Mouse (Mus musculus): ENCODE results near the gene Hjurp.
"Not testable (repeated sequence)": the region's sequence is repeated elsewhere in the genome, so short reads cannot be mapped to it uniquely, and the experiment has no call there.

The Hjurp gene

GRCm38 (mm10) chr1:88223591-88223990 is 53.8 kb downstream of the Hjurp start:
- no peak for DNase-seq (ENCODE audit: low spot score)

- not testable (repeated sequence) for DNase-seq (ENCODE audit: low spot score)
Measured at GRCm38 (mm10) chr1:88223011-88223515, 54.4 kb downstream of the Hjurp start.

DNA sequence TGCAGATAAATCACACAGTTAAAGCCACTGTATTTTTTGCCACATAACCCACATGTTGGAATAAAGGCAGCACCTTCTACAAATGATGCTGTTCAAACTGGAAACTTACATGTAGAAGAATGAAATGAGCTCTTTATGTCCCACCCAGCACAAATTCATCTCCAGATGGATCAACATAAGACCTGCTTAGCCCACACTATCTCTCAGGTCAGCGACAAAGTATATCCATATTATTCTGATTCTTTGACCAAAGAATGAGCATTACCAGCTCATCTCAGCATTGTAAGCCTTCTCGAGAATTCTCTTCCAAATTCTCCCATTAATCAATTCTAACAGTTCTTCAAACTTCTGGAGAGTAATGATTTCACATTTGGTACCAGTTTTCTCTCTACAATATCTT is 55.2 kb downstream of the Hjurp start:
- no peak for DNase-seq (ENCODE audit: low spot score)

DNA sequence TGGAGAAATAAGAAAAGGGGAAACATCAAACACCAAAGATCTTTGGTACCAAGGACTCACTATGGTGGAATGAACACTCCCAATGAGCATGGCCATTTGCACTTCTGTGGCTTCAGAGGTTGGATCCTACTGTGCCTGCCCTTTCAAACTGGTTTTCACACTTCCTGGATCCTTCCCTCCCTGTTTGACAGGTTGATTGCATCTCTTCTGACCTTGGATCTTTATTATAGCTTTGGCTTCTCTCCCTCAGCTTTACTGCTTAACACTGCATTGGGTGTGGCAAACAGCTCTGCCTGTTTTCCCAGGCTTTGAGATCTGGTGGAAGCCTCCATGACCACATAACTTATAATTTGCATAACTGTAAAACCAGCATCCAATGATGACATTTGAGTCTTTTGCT is 57.1 kb downstream of the Hjurp start:
- no peak for DNase-seq (ENCODE audit: low spot score)

- DNase-seq (ENCODE audit: low spot score), result no peak
Measured at GRCm38 (mm10) chr1:88219054-88219453, 58.4 kb downstream of the Hjurp start.

DNA sequence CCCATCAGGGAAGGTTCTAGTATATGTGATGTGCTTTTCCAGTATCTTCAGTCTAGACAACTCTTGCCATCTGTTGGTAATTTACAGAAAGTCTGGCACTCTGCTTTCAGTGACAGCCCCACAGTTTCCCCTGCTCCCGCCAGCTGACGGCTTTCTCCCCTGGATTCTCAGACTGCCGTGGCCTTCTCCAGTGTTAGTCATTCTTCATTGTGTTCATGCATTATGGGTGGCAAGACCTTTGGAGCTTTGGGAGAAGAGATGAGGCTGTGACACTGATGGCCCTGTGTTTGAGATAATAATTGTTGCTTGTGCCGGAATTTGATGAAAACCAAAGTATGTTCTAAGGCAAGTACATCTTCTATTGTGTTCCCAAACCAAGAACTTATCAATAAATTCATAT is 58.8 kb downstream of the Hjurp start:
- no peak for DNase-seq (ENCODE audit: low spot score)

DNA sequence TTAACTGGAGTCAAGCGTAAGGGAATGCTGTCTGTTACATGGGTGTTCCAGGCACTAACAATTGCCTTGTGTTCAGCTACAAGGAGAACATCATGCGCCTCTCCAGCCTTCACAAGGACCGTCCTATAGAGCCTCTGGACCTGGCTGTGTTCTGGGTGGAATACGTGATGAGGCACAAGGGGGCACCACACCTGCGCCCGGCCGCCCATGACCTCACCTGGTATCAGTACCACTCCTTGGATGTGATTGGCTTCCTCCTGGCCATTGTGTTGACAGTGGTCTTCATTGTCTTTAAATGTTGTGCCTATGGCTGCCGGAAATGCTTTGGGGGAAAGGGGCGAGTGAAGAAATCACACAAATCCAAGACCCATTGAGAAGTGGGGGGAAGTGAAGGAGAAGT is 59.4 kb downstream of the Hjurp start:
- DNase-seq (ENCODE audit: low spot score), result no peak

GRCm38 (mm10) chr1:88217576-88217975 is 59.9 kb downstream of the Hjurp start:
- DNase-seq (ENCODE audit: low spot score), result no peak

GRCm38 (mm10) chr1:88217144-88217543 is 60.3 kb downstream of the Hjurp start:
- no peak for DNase-seq (ENCODE audit: low spot score)

GRCm38 (mm10) chr1:88216551-88216950 is 60.9 kb downstream of the Hjurp start:
- no peak for DNase-seq (ENCODE audit: low spot score)

- DNase-seq (ENCODE audit: low spot score), result no peak
Measured at GRCm38 (mm10) chr1:88215466-88216380, 61.7 kb downstream of the Hjurp start.

DNA sequence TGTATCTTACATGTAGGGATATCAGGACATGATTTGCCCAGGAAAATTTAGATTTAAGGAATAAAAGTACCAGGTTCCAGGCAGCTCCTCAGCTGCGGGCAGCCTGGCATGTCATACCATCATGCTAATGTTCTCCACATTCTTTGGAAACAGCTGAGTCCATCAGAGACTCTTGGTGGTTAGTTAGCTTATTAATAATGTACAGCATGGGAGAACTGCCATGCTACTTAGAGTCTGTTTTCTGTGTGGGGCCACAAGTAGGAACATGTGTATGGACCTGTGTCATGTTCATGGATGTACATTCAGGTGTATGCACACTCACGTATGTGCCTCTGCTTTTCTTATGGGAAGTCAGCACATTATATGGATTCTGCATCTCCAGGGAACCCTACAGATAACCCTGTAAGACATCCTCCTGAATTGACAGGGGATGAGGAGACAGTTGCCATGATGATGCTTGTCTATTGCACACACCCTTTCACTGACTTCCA is 62.9 kb downstream of the Hjurp start:
- no peak for DNase-seq (ENCODE audit: low spot score)

DNA sequence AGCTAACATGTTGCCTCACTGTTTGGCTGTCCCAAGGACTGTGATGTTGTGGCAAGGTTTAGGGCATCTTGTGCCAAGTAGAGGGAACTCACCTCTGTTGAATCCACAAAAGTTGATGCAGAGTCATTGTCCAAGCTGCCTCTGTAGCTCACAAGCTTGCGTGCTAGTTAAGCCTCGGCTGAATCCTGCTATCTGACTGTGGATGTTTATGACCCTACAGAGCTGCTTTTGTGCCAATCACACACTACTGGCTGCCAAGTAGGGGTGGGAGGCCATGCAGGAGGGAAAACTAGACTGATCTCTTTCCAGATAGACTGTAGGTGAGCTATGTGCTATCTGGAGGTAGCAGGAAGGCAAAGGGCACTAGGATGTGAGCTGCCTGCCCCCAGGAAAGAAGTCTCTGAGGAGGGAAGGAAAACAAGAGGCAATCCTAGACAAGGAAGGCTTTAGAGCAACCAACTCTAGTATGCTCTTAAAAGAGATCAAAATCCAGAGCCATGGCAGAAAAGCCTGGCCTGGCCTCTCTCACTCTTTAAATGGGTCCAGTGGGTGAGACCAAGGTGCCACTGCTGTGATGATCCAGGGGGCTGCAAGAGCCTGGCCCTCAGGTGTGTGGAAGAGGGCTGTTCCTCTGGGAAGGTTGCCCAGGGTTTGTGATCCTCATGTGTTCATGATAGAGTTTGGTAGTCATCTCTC is 63.5 kb downstream of the Hjurp start:
- DNase-seq (ENCODE audit: low spot score), result no peak

DNA sequence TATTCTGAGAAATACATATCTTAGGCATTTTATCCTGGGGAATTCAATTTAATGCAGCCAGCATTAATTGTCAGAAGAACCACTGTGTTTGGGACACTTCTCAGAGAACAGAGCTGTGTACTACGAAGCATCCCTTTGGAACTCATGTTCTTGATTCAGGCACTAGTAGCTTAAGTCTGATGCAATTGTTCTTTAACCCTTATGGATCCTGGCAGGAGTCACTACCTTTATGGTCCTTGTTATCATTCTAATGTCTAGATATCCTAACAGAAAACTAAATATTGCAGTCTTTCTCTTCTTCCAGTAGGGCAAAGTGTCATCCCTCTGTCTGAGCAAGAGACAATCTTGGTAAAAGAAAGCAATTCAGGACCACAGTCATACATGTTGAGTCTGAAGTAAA is 64.4 kb downstream of the Hjurp start:
- DNase-seq (ENCODE audit: low spot score), result no peak
